Mouse (Mus musculus): ENCODE data around the gene Agfg2.

Agfg2 gene

GRCm38 (mm10) chr5:137684294-137685123 is at the start of gene Agfg2:
Gene Agfg2 (minus strand): TSS chr5:137684726.
- peak; percentile 99 for DNase-seq

- no peak for DNase-seq
Measured at GRCm38 (mm10) chr5:137733638-137734288, 49.2 kb upstream of the Agfg2 start.

GRCm38 (mm10) chr5:137726767-137727166 is 42.2 kb upstream of the Agfg2 start:
- no peak for DNase-seq

GRCm38 (mm10) chr5:137723840-137724239 is 39.3 kb upstream of the Agfg2 start:
- DNase-seq, result no peak

GRCm38 (mm10) chr5:137720558-137721164 is 36.1 kb upstream of the Agfg2 start:
- peak; percentile 63 for DNase-seq

GRCm38 (mm10) chr5:137719088-137719487 is 34.6 kb upstream of the Agfg2 start:
- DNase-seq, result no peak

- DNase-seq, result no peak
Measured at GRCm38 (mm10) chr5:137718020-137718790, 33.7 kb upstream of the Agfg2 start.

- DNase-seq, result no peak
Measured at GRCm38 (mm10) chr5:137715685-137716084, 31.2 kb upstream of the Agfg2 start.

GRCm38 (mm10) chr5:137713454-137713853 is 28.9 kb upstream of the Agfg2 start:
- no peak for DNase-seq

- DNase-seq, result peak; percentile 83
Measured at GRCm38 (mm10) chr5:137706913-137707633, 22.5 kb upstream of the Agfg2 start.

GRCm38 (mm10) chr5:137705242-137705641 is 20.7 kb upstream of the Agfg2 start:
- DNase-seq, result no peak

- DNase-seq, result no peak
Measured at GRCm38 (mm10) chr5:137699850-137700249, 15.3 kb upstream of the Agfg2 start.

- DNase-seq, result no peak
Measured at GRCm38 (mm10) chr5:137699080-137699479, 14.6 kb upstream of the Agfg2 start.

GRCm38 (mm10) chr5:137695930-137696329 is 11.4 kb upstream of the Agfg2 start:
- DNase-seq, result no peak

- no peak for DNase-seq
Measured at GRCm38 (mm10) chr5:137694796-137695195, 10.3 kb upstream of the Agfg2 start.

GRCm38 (mm10) chr5:137691881-137692280 is 7.4 kb upstream of the Agfg2 start:
- no peak for DNase-seq

GRCm38 (mm10) chr5:137690531-137690930 is 6.0 kb upstream of the Agfg2 start:
- no peak for DNase-seq

- DNase-seq, result no peak
Measured at GRCm38 (mm10) chr5:137689974-137690373, 5.4 kb upstream of the Agfg2 start.

GRCm38 (mm10) chr5:137686127-137686790 is 1.7 kb upstream of the Agfg2 start:
- no peak for DNase-seq

- no peak for DNase-seq
Measured at GRCm38 (mm10) chr5:137685653-137686052, 1.1 kb upstream of the Agfg2 start.

- DNase-seq, result peak; percentile 41
Measured at GRCm38 (mm10) chr5:137683388-137684293, 885 bp downstream of the Agfg2 start.

All from kidney, postnatal 10 days (tissue).